Mouse (Mus musculus) G1E (cell line): ENCODE data around the gene Inpp1.

ENCODE experiments used
- CTCF ChIP-seq: IDR thresholded peaks from 2 replicates; pipeline ENCODE4 v1.5.1; 2012; ENCODE audit warnings: low read depth, low read length, inconsistent platforms, mixed read lengths
- GATA1 ChIP-seq: IDR thresholded peaks from 2 replicates; pipeline ENCODE4 v1.6.1; 2012; ENCODE audit warnings: borderline replicate concordance, low read length, inconsistent platforms, mixed read lengths
- GATA2 ChIP-seq: IDR thresholded peaks from 2 replicates; pipeline ENCODE4 v1.6.1; 2012; ENCODE audit warnings: low read depth, low read length, inconsistent platforms, borderline replicate concordance
- POLR2AphosphoS5 ChIP-seq: IDR thresholded peaks from 2 replicates; pipeline ENCODE4 v1.6.1; 2012; ENCODE audit warnings: low read depth, low read length, inconsistent platforms; ENCODE audit not compliant: insufficient replicate concordance
- TAL1 ChIP-seq: conservative IDR thresholded peaks from 2 replicates; pipeline ENCODE4 v1.6.1; 2012; ENCODE audit warnings: low read depth, low read length, inconsistent platforms, mixed read lengths

- TF ChIP-seq CTCF: no peak
- TF ChIP-seq GATA1: no peak
- no peak for TF ChIP-seq POLR2AphosphoS5
- TF ChIP-seq TAL1: no peak
- no peak for TF ChIP-seq GATA2
Observed at GRCm38 (mm10) chr1:52839099-52839498, 21.6 kb upstream of the Inpp1 start.
